Comparison of ENCODE assay signal across 8 mouse cellular contexts in genomic region chr1:86498611-86499010, GRCm38 (mm10). TPM values are rescaled to one million over a fixed set of nuclear protein-coding genes. Genes with fewer than 3 reads are reported as not detected.
A peak's percentile ranks its signal among the peaks of the same experiment; 100 is the strongest.
DNase-seq lines count a peak whose midpoint lies in the region; ATAC-seq and TF ChIP-seq lines count a peak whose summit lies in the region.

No protein-coding gene starts in this region.

- peak overlapping the region; percentile 8; the same call in 1 of the 2 replicates for H3K9ac ChIP-seq in CH12.LX (ENCODE audit: insufficient read depth, low read depth)
- H3K9ac ChIP-seq in limb, embryonic 15.5 days: no peak overlapping the region

- 53% methylated on average over 1 of the region's 1 CpGs for WGBS in limb, embryonic 15.5 days

- DNase-seq in gastrocnemius, adult 18-20 months (ENCODE audit: low spot score): peak; percentile 45
- DNase-seq in gastrocnemius, postnatal 4 days (ENCODE audit: low spot score in 2 of 2): no peak
- DNase-seq in CH12.LX (ENCODE audit: extremely low read depth): peak; percentile 73
- peak; percentile 35 for DNase-seq in heart, adult 8-10 months (ENCODE audit: low spot score)
- DNase-seq in right cerebral cortex, adult 2 months (ENCODE audit: low spot score in 2 of 2): no peak
- DNase-seq in thymus, postnatal 0 days (ENCODE audit: low spot score): no peak
- no peak for DNase-seq in yolk sac, embryonic 10.5 days (ENCODE audit: low spot score)

- H3K36me3 ChIP-seq in CH12.LX (replicated peaks in 1 of 2; ENCODE audit: control insufficient read depth in 1 of 2, insufficient read depth in 1 of 2, low read length in 1 of 2): no peaks in the 10 kb centered on the region
- H3K36me3 ChIP-seq in limb, embryonic 15.5 days: no peaks in the 10 kb centered on the region

- 0 out of 4 replicates have a peak, but pooled peaks of 1 of the 2 experiments have one; percentile 4 for TF ChIP-seq CTCF in CH12.LX (conservative IDR thresholded peaks at IDR 0.05 in 1 of 2, IDR thresholded peaks at IDR 0.05 in 1 of 2; ENCODE audit: low read depth in 2 of 2, low read length in 2 of 2)

- no peak for TF ChIP-seq RAD21 in CH12.LX (IDR thresholded peaks at IDR 0.05; ENCODE audit: low read depth, low read length)

- no peaks in the 10 kb centered on the region for H3K79me2 ChIP-seq in CH12.LX (replicated peaks; ENCODE audit: control insufficient read depth, extremely low read depth, insufficient read depth, poor library complexity, severe bottlenecking)

- peaks cover 26 to 77% of the 10 kb centered on the region in 2 experiments for H3K4me1 ChIP-seq in CH12.LX (ENCODE audit: control insufficient read depth in 1 of 2, insufficient read depth in 2 of 2)
- peaks cover 52% of the 10 kb centered on the region for H3K4me1 ChIP-seq in limb, embryonic 15.5 days

- peak overlapping the region; percentile 72 for H3K4me2 ChIP-seq in CH12.LX (ENCODE audit: insufficient read depth, low read depth, poor library complexity, severe bottlenecking)
- H3K4me2 ChIP-seq in limb, embryonic 15.5 days: no peak overlapping the region

- no peak; the same call in 1 of the 2 replicates for TF ChIP-seq POLR2A in CH12.LX (IDR thresholded peaks at IDR 0.05; ENCODE audit: low read depth, low read length)

- in situ Hi-C loops in CH12.LX (cut with MboI; ENCODE audit: low pct_ligation_motif_present, low pct_unique_long_range_greater_than_20kb, low sequenced_read_pairs): no loop called here

- H3K9me3 ChIP-seq in CH12.LX (replicated peaks; ENCODE audit: low read length): no peaks in the 10 kb centered on the region
- H3K9me3 ChIP-seq in limb, embryonic 15.5 days: no peaks in the 10 kb centered on the region

- no peak for ATAC-seq in limb, embryonic 15.5 days (ENCODE audit: insufficient number of reproducible peaks, low FRiP score, low TSS enrichment, low read depth)

- peak overlapping the region; percentile 94 for H3K27ac ChIP-seq in CH12.LX (ENCODE audit: insufficient read depth, low read depth)
- H3K27ac ChIP-seq in limb, embryonic 15.5 days: 0 out of 2 replicates have a peak overlapping the region, but pooled peaks have one; percentile 28

- peak; percentile 60 for TF ChIP-seq EP300 in CH12.LX (IDR thresholded peaks at IDR 0.05; ENCODE audit: low read length)

- no peaks in the 10 kb centered on the region for H3K27me3 ChIP-seq in CH12.LX (replicated peaks)
- H3K27me3 ChIP-seq in limb, embryonic 15.5 days: no peaks in the 10 kb centered on the region

- H3K4me3 ChIP-seq in CH12.LX (replicated peaks in 1 of 3; ENCODE audit: low read depth in 2 of 3, low read length in 2 of 3, poor library complexity in 1 of 3): no peak overlapping the region
- H3K4me3 ChIP-seq in limb, embryonic 15.5 days: no peak overlapping the region

- dilution Hi-C loops in CH12.LX (cut with MboI; ENCODE audit: extremely low pct_ligation_motif_present, extremely low pct_unique_long_range_greater_than_20kb, low sequenced_read_pairs): no loop called here

TF ChIP-seq in CH12.LX, 34 proteins besides CTCF, POLR2A, EP300 and RAD21:
- 0 out of 2 replicates have a peak, but pooled peaks have one; percentile 18 for TF ChIP-seq MAFK (IDR thresholded peaks at IDR 0.05; ENCODE audit: insufficient replicate concordance, low read length)
- TF ChIP-seq CHD1 (IDR thresholded peaks at IDR 0.05; ENCODE audit: low read depth, low read length): no peak
- TF ChIP-seq GABPA (IDR thresholded peaks at IDR 0.05; ENCODE audit: insufficient replicate concordance, low read depth, low read length): no peak
- TF ChIP-seq ZKSCAN1 (IDR thresholded peaks at IDR 0.05; ENCODE audit: borderline replicate concordance, low read depth, low read length): no peak
- peak; percentile 45; the same call in 1 of the 2 replicates for TF ChIP-seq BHLHE40 (IDR thresholded peaks at IDR 0.05; ENCODE audit: low read depth, low read length)
- no peak for TF ChIP-seq JUN (IDR thresholded peaks at IDR 0.05; ENCODE audit: insufficient read depth, low read depth, low read length)
- TF ChIP-seq POLR2AphosphoS2 (IDR thresholded peaks at IDR 0.05; ENCODE audit: low read depth, low read length): no peak
- no peak for TF ChIP-seq ZNF384 (IDR thresholded peaks at IDR 0.05; ENCODE audit: low read depth, low read length)
- no peak; the same call in 1 of the 2 replicates for TF ChIP-seq SIN3A (IDR thresholded peaks at IDR 0.05; ENCODE audit: low read length)
- peak; percentile 23; the same call in 1 of the 2 replicates for TF ChIP-seq NELFE (IDR thresholded peaks at IDR 0.05; ENCODE audit: low read depth, low read length)
- TF ChIP-seq SMC3 (IDR thresholded peaks at IDR 0.05; ENCODE audit: low read depth, low read length): no peak
- no peak for TF ChIP-seq PAX5 (IDR thresholded peaks at IDR 0.05; ENCODE audit: low read length)
- no peak for TF ChIP-seq USF1 (IDR thresholded peaks at IDR 0.05; ENCODE audit: low read depth, low read length)
- TF ChIP-seq TBP (conservative IDR thresholded peaks at IDR 0.05; ENCODE audit: low read depth, low read length): 0 out of 2 replicates have a peak, but pooled peaks have one; percentile 38
- TF ChIP-seq IRF4 (IDR thresholded peaks at IDR 0.05; ENCODE audit: low read depth, low read length): peak; percentile 40; the same call in 1 of the 2 replicates
- TF ChIP-seq JUND (conservative IDR thresholded peaks at IDR 0.05; ENCODE audit: low read depth, low read length): peak; percentile 27; the same call in 1 of the 2 replicates
- TF ChIP-seq E2F4 (IDR thresholded peaks at IDR 0.05; ENCODE audit: insufficient replicate concordance, low read depth, low read length): no peak
- TF ChIP-seq CHD2 (IDR thresholded peaks at IDR 0.05; ENCODE audit: low read length): 0 out of 2 replicates have a peak, but pooled peaks have one; percentile 52
- TF ChIP-seq ZMIZ1 (IDR thresholded peaks at IDR 0.05; ENCODE audit: low read depth, low read length): peak; percentile 53; the same call in 1 of the 2 replicates
- peak; percentile 55 for TF ChIP-seq MAX (IDR thresholded peaks at IDR 0.05; ENCODE audit: low read length)
- no peak for TF ChIP-seq ZC3H11A (IDR thresholded peaks at IDR 0.05; ENCODE audit: low read depth, low read length)
- TF ChIP-seq UBTF (IDR thresholded peaks at IDR 0.05; ENCODE audit: low read depth, low read length): no peak
- TF ChIP-seq ETS1 (conservative IDR thresholded peaks at IDR 0.05; ENCODE audit: low read depth, low read length): peak; percentile 56; the same call in 1 of the 2 replicates
- no peak for TF ChIP-seq USF2 (conservative IDR thresholded peaks at IDR 0.05; ENCODE audit: low read depth, low read length)
- peak; percentile 73 for TF ChIP-seq MEF2A (IDR thresholded peaks at IDR 0.05; ENCODE audit: borderline replicate concordance, low read depth, low read length)
- 0 out of 2 replicates have a peak, but pooled peaks have one; percentile 34 for TF ChIP-seq RCOR1 (conservative IDR thresholded peaks at IDR 0.05; ENCODE audit: low read depth, low read length)
- TF ChIP-seq HCFC1 (IDR thresholded peaks at IDR 0.05; ENCODE audit: low read depth, low read length): peak; percentile 10; the same call in 1 of the 2 replicates
- TF ChIP-seq MXI1 (IDR thresholded peaks at IDR 0.05; ENCODE audit: low read depth, low read length): no peak
- peak; percentile 89 for TF ChIP-seq TCF12 (IDR thresholded peaks at IDR 0.05; ENCODE audit: low read depth, low read length)
- TF ChIP-seq MYC (IDR thresholded peaks at IDR 0.05; ENCODE audit: low read depth, low read length): 0 out of 2 replicates have a peak, but pooled peaks have one; percentile 48
- 0 out of 2 replicates have a peak, but pooled peaks have one; percentile 61 for TF ChIP-seq KAT2A (IDR thresholded peaks at IDR 0.05; ENCODE audit: insufficient replicate concordance, low read length)
- no peak for TF ChIP-seq ELF1 (IDR thresholded peaks at IDR 0.05; ENCODE audit: low read depth, low read length)
- 0 out of 2 replicates have a peak, but pooled peaks have one; percentile 31 for TF ChIP-seq NRF1 (IDR thresholded peaks at IDR 0.05; ENCODE audit: low read depth, low read length)
- 0 out of 2 replicates have a peak, but pooled peaks have one; percentile 58 for TF ChIP-seq MAZ (IDR thresholded peaks at IDR 0.05; ENCODE audit: low read depth, low read length)

RNA-seq across cellular contexts. Expression of gene Ptma, which starts 27.9 kb away (rescaled TPM):
- 10 to 100 TPM; 64.2 to 99.0 TPM for total RNA-seq in gastrocnemius, adult 18-20 months (2021)
- total RNA-seq in gastrocnemius, postnatal 4 days (2021): 100 to 1,000 TPM; 655 to 661 TPM
- total RNA-seq in CH12.LX (2012; rRNA removed): 2,835 and 3,525 TPM in 2 replicates
- 5,060 and 5,084 TPM in 2 replicates for total RNA-seq in CH12.LX (2014; rRNA removed)
- polyA plus RNA-seq in CH12.LX (2012; ENCODE audit: insufficient read length, low read depth): 4,957 and 5,324 TPM in 2 replicates
- 100 to 1,000 TPM; 183 to 230 (median 211) TPM for total RNA-seq in heart, adult 8-10 months (2022)
- 1,783 and 2,088 TPM in 2 replicates for polyA plus RNA-seq in limb, embryonic 15.5 days (2015; fragmentation: Nextera tagmentation; extraction: Ambion mirVana)
- polyA plus RNA-seq in thymus, postnatal 0 days (2015; fragmentation: Nextera tagmentation; extraction: Ambion mirVana): 3,795 and 4,477 TPM in 2 replicates

Comparison
In these comparisons a context has a peak if more than half of its experiments do, and no peak if none do; other contexts are left out.
1. DNase-seq: peak in gastrocnemius, adult 18-20 months (single experiment), CH12.LX (single experiment) and heart, adult 8-10 months (single experiment); none in gastrocnemius, postnatal 4 days (0 of 2), right cerebral cortex, adult 2 months (0 of 2), thymus, postnatal 0 days (single experiment) and yolk sac, embryonic 10.5 days (single experiment).
2. RNA of gene Ptma, which starts 27.9 kb away (total RNA-seq): 2,835 to 5,084 TPM in CH12.LX; 655 to 661 TPM in gastrocnemius, postnatal 4 days, 183 to 230 TPM in heart, adult 8-10 months and 64.2 to 99.0 TPM in gastrocnemius, adult 18-20 months; every median in the first group is over 4 times any median in the second.